Mouse (Mus musculus): ENCODE results near the gene Gsta4. TPM values are rescaled to one million over a fixed set of nuclear protein-coding genes. Genes with fewer than 3 reads are reported as not detected.

The Gsta4 gene
- polyA plus RNA-seq, 1 experiment = 36.2 TPM

DNA sequence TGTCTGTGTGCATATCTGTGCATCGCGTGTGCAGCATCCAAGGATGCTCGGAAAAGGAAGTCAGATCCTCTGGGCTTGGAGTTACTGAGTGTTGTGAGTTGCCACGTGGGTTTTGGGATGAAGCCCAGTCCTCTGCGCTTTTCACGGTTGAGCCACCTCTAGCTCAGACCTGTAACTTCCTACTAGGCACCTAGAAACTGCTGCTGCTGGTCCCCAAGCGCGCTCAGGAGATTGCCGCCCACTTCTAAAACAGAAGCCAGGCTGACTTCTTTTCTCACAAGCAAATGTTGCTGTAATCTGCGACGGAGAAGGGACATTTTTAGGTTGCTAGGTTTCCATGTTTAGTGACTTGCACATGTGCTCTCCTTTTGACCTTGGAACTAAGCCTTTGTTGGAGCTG, 12.5 kb downstream of the Gsta4 start:
- H3K4me1 ChIP-seq (ENCODE audit: control insufficient read depth, insufficient read depth, low read length) = peaks cover 8% of the 10 kb centered on the region; the same call in 1 of the 2 replicates
- H3K4me3 ChIP-seq (ENCODE audit: insufficient read depth, low read length) = no peak overlapping the region
- H3K27ac ChIP-seq (ENCODE audit: insufficient read depth, low read length) = no peak overlapping the region
- TF ChIP-seq CTCF (IDR thresholded peaks at IDR 0.05; ENCODE audit: borderline replicate concordance, insufficient read depth, low read length) = no peak
- TF ChIP-seq POLR2A (IDR thresholded peaks at IDR 0.05; ENCODE audit: low read depth, low read length) = no peak

- Histone ChIP-seq H3K27ac (ENCODE audit: insufficient read depth, low read length) (no peak overlapping the region), H3K4me3 (ENCODE audit: insufficient read depth, low read length) (no peak overlapping the region), H3K4me1 (ENCODE audit: control insufficient read depth, insufficient read depth, low read length) (no peaks in the 10 kb centered on the region)
- TF ChIP-seq CTCF (IDR thresholded peaks at IDR 0.05; ENCODE audit: borderline replicate concordance, insufficient read depth, low read length) = no peak
- TF ChIP-seq POLR2A (IDR thresholded peaks at IDR 0.05; ENCODE audit: low read depth, low read length) = no peak
Measured at GRCm38 (mm10) chr9:78197801-78198200, 15.2 kb downstream of the Gsta4 start.

- H3K27ac ChIP-seq (ENCODE audit: insufficient read depth, low read length) = no peak overlapping the region
- TF ChIP-seq CTCF (IDR thresholded peaks at IDR 0.05; ENCODE audit: borderline replicate concordance, insufficient read depth, low read length) = no peak
- no peak for TF ChIP-seq POLR2A (IDR thresholded peaks at IDR 0.05; ENCODE audit: low read depth, low read length)
- no peaks in the 10 kb centered on the region for H3K4me1 ChIP-seq (ENCODE audit: control insufficient read depth, insufficient read depth, low read length)
- no peak overlapping the region for H3K4me3 ChIP-seq (ENCODE audit: insufficient read depth, low read length)
Measured at GRCm38 (mm10) chr9:78204194-78204593, 21.6 kb downstream of the Gsta4 start.

- no peak overlapping the region for H3K27ac ChIP-seq (ENCODE audit: insufficient read depth, low read length)
- no peak overlapping the region for H3K4me3 ChIP-seq (ENCODE audit: insufficient read depth, low read length)
- TF ChIP-seq POLR2A (IDR thresholded peaks at IDR 0.05; ENCODE audit: low read depth, low read length) (no peak), CTCF (IDR thresholded peaks at IDR 0.05; ENCODE audit: borderline replicate concordance, insufficient read depth, low read length) (no peak)
- H3K4me1 ChIP-seq (ENCODE audit: control insufficient read depth, insufficient read depth, low read length) = no peaks in the 10 kb centered on the region
Measured at GRCm38 (mm10) chr9:78208956-78209355, 26.4 kb downstream of the Gsta4 start.

DNA sequence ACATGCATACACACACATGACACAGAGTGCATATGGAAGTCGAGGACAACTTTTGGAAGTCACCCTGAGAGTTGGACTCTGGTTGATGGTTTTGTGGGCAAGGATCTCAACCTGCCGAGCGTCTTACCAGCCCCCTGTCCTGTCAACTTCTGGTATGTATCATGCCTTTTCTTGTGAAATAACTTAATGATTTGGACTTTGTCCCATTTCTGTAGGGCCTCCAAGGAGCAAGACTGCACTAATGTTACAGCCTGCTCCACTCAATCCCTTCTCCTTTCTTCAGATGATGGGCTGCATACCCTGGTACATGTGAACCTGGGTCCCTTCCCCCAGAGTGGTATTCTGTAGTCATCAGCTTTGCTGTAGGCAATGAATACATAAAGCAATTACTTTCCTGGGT, 27.5 kb downstream of the Gsta4 start:
- TF ChIP-seq CTCF (IDR thresholded peaks at IDR 0.05; ENCODE audit: borderline replicate concordance, insufficient read depth, low read length) (no peak), POLR2A (IDR thresholded peaks at IDR 0.05; ENCODE audit: low read depth, low read length) (no peak)
- Histone ChIP-seq H3K4me1 (ENCODE audit: control insufficient read depth, insufficient read depth, low read length) (no peaks in the 10 kb centered on the region), H3K27ac (ENCODE audit: insufficient read depth, low read length) (no peak overlapping the region)

DNA sequence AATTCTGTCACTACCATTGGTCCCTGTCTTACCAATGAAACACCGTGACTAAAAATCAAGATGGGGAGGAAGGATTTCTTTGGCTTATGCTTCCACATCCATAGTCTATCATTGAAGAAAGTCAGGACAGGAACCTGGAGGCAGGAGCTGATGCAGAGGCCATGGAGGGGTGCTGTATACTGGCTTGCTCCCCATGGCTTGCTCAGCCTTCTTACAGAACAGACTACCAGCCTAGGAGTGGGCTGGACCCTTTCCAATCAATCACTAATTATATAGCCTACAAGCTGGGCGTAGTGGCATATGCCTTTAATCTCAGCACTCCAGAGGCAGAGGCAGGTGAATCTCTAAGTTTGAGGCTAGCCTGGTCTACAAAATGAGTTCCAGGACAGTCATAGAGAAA, 28.2 kb downstream of the Gsta4 start:
- H3K27ac ChIP-seq (ENCODE audit: insufficient read depth, low read length) = no peak overlapping the region
- TF ChIP-seq POLR2A (IDR thresholded peaks at IDR 0.05; ENCODE audit: low read depth, low read length) (no peak), CTCF (IDR thresholded peaks at IDR 0.05; ENCODE audit: borderline replicate concordance, insufficient read depth, low read length) (no peak)
- H3K4me1 ChIP-seq (ENCODE audit: control insufficient read depth, insufficient read depth, low read length) = no peaks in the 10 kb centered on the region
- H3K4me3 ChIP-seq (ENCODE audit: insufficient read depth, low read length) = no peak overlapping the region

More for the DNA sequence above, 27.5 kb downstream of the Gsta4 start:
- H3K4me3 ChIP-seq (ENCODE audit: insufficient read depth, low read length) = no peak overlapping the region

DNA sequence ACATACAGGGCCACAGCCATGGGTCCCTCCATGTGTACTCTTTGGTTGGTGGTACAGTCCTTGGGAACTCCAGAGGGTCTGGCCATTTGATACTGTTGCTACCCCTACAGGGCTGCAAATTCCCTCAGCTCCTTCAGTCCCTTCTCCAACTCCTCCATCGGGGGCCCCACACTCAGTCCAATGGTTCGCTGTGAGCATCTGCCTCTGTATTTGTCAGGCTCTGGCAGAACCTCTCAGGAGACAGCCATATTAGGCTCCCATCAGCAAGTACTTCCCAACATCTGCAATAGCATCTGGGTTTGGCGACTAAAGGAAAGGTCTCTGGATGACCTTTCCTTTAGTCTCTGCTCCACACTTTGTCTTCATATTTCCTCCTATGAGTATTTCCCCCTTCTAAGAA, 28.9 kb downstream of the Gsta4 start:
- TF ChIP-seq POLR2A (IDR thresholded peaks at IDR 0.05; ENCODE audit: low read depth, low read length) (no peak), CTCF (IDR thresholded peaks at IDR 0.05; ENCODE audit: borderline replicate concordance, insufficient read depth, low read length) (no peak)

DNA sequence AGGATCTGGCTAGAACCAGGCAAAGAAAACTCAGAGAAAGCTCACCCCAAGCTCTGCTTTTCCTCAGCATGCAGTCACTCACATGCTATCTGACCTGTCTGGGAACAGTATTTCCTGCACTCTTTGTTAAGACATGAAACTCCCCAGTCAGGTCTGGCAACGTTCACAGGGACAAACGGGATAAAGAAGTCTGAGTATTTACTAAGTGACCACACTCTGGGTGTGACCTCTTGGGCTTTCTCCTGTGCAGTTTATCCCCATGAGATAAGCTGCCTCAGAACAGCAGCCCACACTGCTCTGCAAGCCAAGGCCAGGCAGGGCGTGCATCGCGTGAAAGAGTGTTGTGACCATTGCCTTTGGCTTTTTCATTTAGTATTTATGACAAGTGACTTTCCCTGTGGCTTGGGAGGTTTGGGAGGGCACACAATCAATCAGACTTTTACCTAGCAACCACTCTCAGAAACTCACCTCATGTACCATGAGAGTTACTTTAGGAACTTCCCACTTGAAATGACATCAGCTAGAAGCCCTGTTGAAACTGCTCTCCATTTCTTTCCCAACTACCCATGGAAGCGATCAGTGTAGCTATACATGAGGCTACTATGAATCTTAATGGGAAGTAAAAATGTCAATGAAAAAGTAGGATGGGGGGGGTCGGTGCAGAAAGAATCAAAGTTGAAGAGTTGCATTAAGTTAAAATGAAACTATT, 29.9 kb downstream of the Gsta4 start:
- TF ChIP-seq POLR2A (IDR thresholded peaks at IDR 0.05; ENCODE audit: low read depth, low read length) (no peak), CTCF (IDR thresholded peaks at IDR 0.05; ENCODE audit: borderline replicate concordance, insufficient read depth, low read length) (no peak)
- Histone ChIP-seq H3K4me3 (ENCODE audit: insufficient read depth, low read length) (no peak overlapping the region), H3K4me1 (ENCODE audit: control insufficient read depth, insufficient read depth, low read length) (no peaks in the 10 kb centered on the region), H3K27ac (ENCODE audit: insufficient read depth, low read length) (no peak overlapping the region)

More for the DNA sequence above, 28.9 kb downstream of the Gsta4 start:
- no peak overlapping the region for H3K27ac ChIP-seq (ENCODE audit: insufficient read depth, low read length)
- H3K4me1 ChIP-seq (ENCODE audit: control insufficient read depth, insufficient read depth, low read length) = no peaks in the 10 kb centered on the region
- no peak overlapping the region for H3K4me3 ChIP-seq (ENCODE audit: insufficient read depth, low read length)

- Histone ChIP-seq H3K4me3 (ENCODE audit: insufficient read depth, low read length) (no peak overlapping the region), H3K4me1 (ENCODE audit: control insufficient read depth, insufficient read depth, low read length) (no peaks in the 10 kb centered on the region), H3K27ac (ENCODE audit: insufficient read depth, low read length) (no peak overlapping the region)
- TF ChIP-seq POLR2A (IDR thresholded peaks at IDR 0.05; ENCODE audit: low read depth, low read length) (no peak), CTCF (IDR thresholded peaks at IDR 0.05; ENCODE audit: borderline replicate concordance, insufficient read depth, low read length) (no peak)
Measured at GRCm38 (mm10) chr9:78217074-78217473, 34.5 kb downstream of the Gsta4 start.

GRCm38 (mm10) chr9:78222616-78223015, 40.0 kb downstream of the Gsta4 start:
- H3K4me3 ChIP-seq (ENCODE audit: insufficient read depth, low read length) = no peak overlapping the region
- no peak overlapping the region for H3K27ac ChIP-seq (ENCODE audit: insufficient read depth, low read length)
- TF ChIP-seq CTCF (IDR thresholded peaks at IDR 0.05; ENCODE audit: borderline replicate concordance, insufficient read depth, low read length) = no peak
- no peaks in the 10 kb centered on the region for H3K4me1 ChIP-seq (ENCODE audit: control insufficient read depth, insufficient read depth, low read length)

Data from embryonic fibroblast, embryonic 13.5 days (primary cell).